Mouse (Mus musculus): ENCODE measurements at regions not wholly inside any gene's neighbourhood (a gene's known extent, or its start where the extent isn't known, plus 50 kb on each side); places are given as distances from the start of the nearest gene placed in this dataset.

DNA sequence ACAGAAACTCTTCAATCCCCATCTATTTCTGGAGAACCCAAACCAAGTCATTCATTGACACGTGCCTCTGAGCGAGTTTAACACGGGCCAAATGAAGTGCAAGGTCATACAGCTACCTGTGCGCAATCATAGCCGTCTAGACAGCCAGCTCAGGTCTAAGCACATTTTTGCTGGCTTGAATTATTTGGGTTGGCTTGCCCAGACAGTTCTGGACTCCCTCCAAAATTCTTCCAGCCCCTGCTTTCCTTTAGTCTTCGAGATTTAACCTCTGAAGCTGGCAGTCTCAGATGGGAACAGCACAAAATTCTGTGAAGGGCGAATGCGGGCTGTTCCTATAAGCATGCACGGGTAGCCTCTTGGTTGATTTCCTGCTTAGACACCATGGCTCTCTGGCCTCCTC, 347.1 kb downstream of the 1500009L16Rik start:
- no peak for TF ChIP-seq CTCF (IDR thresholded peaks at IDR 0.05; ENCODE audit: borderline replicate concordance, control insufficient read depth, extremely low read depth, insufficient read depth, low read length, poor library complexity)
- no peak for TF ChIP-seq POLR2A (IDR thresholded peaks at IDR 0.05; ENCODE audit: control insufficient read depth, extremely low read depth, insufficient read depth, low read length, poor library complexity)

Measured in thymus, adult 2 months (tissue).